Comparison of ENCODE assay signal across 7 mouse cellular contexts in the genomic region with DNA sequence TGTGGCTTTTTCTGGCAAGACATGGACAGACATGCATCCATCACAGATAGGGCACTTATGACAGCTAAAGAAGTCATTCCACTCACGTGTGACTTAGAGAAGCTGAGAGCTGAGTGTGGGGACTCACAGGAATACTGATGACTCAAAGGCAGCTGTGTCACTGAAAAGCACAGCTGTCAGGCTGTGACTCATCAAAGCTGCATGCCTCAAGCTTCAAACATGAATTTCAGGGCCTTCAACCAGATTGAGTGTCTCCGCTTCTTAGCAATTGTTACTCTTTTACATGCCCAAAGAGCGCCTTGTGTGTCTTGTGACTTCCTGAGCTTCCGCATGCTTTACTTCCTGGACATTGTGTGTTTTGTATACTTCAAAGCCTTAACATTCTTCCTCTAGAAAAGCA.
DNase-seq lines count a peak whose midpoint lies in the region.

No protein-coding gene starts in this region.

- DNase-seq in layer of hippocampus, adult 11-12 months (ENCODE audit: low spot score): peak; percentile 4
- no peak for DNase-seq in layer of hippocampus, adult 9-10 months (ENCODE audit: low spot score)
- peak; percentile 3 to 6 for DNase-seq in adrenal gland, postnatal 36 days
- DNase-seq in frontal cortex, postnatal 36 days (ENCODE audit: low spot score in 2 of 2): peak; percentile 43 to 67
- peak; percentile 14 to 28 for DNase-seq in lung, postnatal 4 days
- DNase-seq in spleen, adult 18-20 months: no peak
- no peak for DNase-seq in B cell, adult 2 months

Comparison
In these comparisons a context has a peak if more than half of its experiments do, and no peak if none do; other contexts are left out.
1. DNase-seq: peak in layer of hippocampus, adult 11-12 months (single experiment), adrenal gland, postnatal 36 days (2 of 2), frontal cortex, postnatal 36 days (2 of 2) and lung, postnatal 4 days (2 of 2); none in layer of hippocampus, adult 9-10 months (single experiment), spleen, adult 18-20 months (0 of 2) and B cell, adult 2 months (0 of 2).